Mouse (Mus musculus) midbrain, embryonic 13.5 days (tissue): ENCODE data around the gene Tpm4. TPM values are rescaled to one million over a fixed set of nuclear protein-coding genes. Genes with fewer than 3 reads are reported as not detected.

ENCODE experiments used
- ATAC-seq: fragments of 200-750 bp; cut with Nextera tagmentation; 2 replicates; pipeline ENCODE4 v1.8.0; 2017; ENCODE audit warnings: mild to moderate bottlenecking, moderate TSS enrichment, moderate library complexity
- H3K27ac ChIP-seq: fragments of 300-500 bp; sonication (generic); 2 replicates; pipeline ENCODE4 v1.5.1; 2015; ENCODE audit warnings: inconsistent platforms, mild to moderate bottlenecking, moderate library complexity
- H3K27me3 ChIP-seq: fragments of 300-500 bp; sonication (generic); 2 replicates; pipeline ENCODE4 v1.6.1; 2015; ENCODE audit warnings: mild to moderate bottlenecking, inconsistent platforms
- H3K36me3 ChIP-seq: fragments of 300-500 bp; sonication (generic); 2 replicates; pipeline ENCODE4 v1.6.1; 2015; ENCODE audit warnings: mild to moderate bottlenecking, inconsistent platforms
- H3K4me1 ChIP-seq: fragments of 300-500 bp; sonication (generic); replicated peaks from 2 replicates; pipeline ENCODE4 v1.6.1; 2015; ENCODE audit warnings: inconsistent platforms
- H3K4me2 ChIP-seq: fragments of 300-500 bp; sonication (generic); replicated peaks from 2 replicates; pipeline ENCODE4 v1.6.1; 2015; ENCODE audit warnings: moderate library complexity, mild to moderate bottlenecking, inconsistent platforms
- H3K4me3 ChIP-seq: fragments of 300-500 bp; sonication (generic); replicated peaks from 2 replicates; pipeline ENCODE4 v1.5.1; 2015; ENCODE audit warnings: mild to moderate bottlenecking, inconsistent platforms
- H3K9ac ChIP-seq: fragments of 300-500 bp; sonication (generic); replicated peaks from 2 replicates; pipeline ENCODE4 v1.6.1; 2015; ENCODE audit warnings: mild to moderate bottlenecking, inconsistent platforms
- H3K9me3 ChIP-seq: fragments of 300-500 bp; sonication (generic); 2 replicates; pipeline ENCODE4 v1.6.1; 2016; ENCODE audit warnings: mild to moderate bottlenecking, inconsistent platforms
- WGBS: fragments of 180-500 bp; shearing (Covaris S2); methylation state at CpG from one replicate; pipeline ENCODE4 v1.1.7; 2015; 5-methylcytosine and 5-hydroxymethylcytosine counted together
- polyA plus RNA-seq: library from polyadenylated mRNA; unstranded; fragments of >200 nt; fragmentation: Nextera tagmentation; extraction: Ambion mirVana; gene quantifications from 2 replicates; pipeline ENCODE4 v1.2.1, GENCODE M21; 2015

The Tpm4 gene
- polyA plus RNA-seq, 1 experiment from 2014 or later = 239 TPM

DNA sequence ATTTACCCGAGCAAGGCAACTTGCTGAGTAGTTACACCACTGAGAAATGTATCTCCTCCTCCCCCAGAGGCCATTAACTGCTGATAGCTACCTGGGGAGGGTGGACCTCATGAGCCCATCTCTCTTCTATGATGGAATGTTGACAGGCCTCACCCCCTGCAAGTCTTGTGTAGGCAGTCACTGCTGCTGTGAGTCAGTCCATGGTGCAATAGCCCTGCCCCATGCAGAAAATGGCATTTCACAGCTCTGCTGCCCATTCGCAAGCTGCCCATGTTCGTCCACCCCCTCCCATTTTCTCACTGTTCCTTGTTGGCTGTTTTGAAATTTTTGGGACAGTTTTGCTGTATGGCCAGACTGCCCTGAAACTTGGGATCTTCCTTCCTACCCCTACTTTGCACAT is 10.7 kb downstream of the Tpm4 start:
- 93% methylated on average over 3 of the region's 3 CpGs for WGBS
- Histone ChIP-seq H3K9me3 (no peaks in the 10 kb centered on the region), H3K4me3 (no peak overlapping the region), H3K36me3 (peaks cover 91% of the 10 kb centered on the region), H3K27me3 (no peaks in the 10 kb centered on the region), H3K4me1 (no peaks in the 10 kb centered on the region), H3K27ac (no peak overlapping the region), H3K9ac (no peak overlapping the region), H3K4me2 (no peak overlapping the region)
- ATAC-seq = no peak

DNA sequence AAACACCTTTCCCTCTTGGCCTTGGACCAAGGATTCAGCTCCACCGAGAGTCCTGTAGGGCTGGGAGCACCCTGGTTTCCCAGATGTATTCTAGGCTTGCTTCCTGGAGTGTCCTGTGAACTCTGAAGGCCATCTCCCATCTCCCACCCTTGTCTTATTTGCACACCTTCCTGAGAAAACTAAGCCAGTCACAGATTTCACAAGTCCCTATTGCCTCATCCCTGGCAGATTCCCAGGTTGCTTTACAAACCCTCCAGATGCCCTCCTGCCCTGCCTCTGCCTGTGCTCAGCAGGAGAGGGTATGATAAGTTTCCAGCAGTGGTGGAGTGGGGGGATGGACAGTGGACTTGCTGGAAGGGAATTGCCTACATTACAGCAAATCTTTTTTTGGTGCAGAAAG is 11.3 kb downstream of the Tpm4 start:
- peaks cover 88% of the 10 kb centered on the region for H3K36me3 ChIP-seq
- H3K27me3 ChIP-seq = no peaks in the 10 kb centered on the region
- no peaks in the 10 kb centered on the region for H3K4me1 ChIP-seq
- no peaks in the 10 kb centered on the region for H3K9me3 ChIP-seq
- no peak overlapping the region for H3K4me2 ChIP-seq
- 96% methylated on average over 1 of the region's 1 CpGs for WGBS
- 0 out of 2 replicates have a peak overlapping the region, but pooled peaks have one; percentile 10 for H3K9ac ChIP-seq
- no peak overlapping the region for H3K4me3 ChIP-seq
- ATAC-seq = no peak
- no peak overlapping the region for H3K27ac ChIP-seq

DNA sequence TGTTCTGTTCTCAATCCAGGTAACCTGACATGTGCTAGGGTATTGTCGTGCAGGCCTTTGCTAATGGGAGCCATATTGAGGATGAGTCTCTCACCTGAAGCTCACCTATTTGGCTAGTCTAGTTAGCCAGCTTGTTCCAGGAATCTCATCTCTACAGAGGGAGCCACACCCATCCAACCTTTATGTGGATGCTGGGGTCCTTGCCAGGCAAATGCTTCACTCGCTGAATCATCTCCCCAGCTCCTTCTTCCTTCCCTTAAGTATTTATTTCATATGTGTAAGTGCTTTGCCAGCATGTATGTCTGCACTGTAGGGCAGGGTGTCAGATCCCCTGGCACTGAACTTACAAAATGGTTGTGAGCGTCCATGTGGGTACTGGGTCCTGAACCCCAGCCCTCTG is 11.8 kb downstream of the Tpm4 start:
- 99% methylated on average over 3 of the region's 3 CpGs for WGBS
- Histone ChIP-seq H3K36me3 (peaks cover 88% of the 10 kb centered on the region), H3K4me2 (no peak overlapping the region), H3K27me3 (no peaks in the 10 kb centered on the region), H3K9me3 (no peaks in the 10 kb centered on the region), H3K9ac (no peak overlapping the region), H3K27ac (no peak overlapping the region), H3K4me3 (no peak overlapping the region), H3K4me1 (no peaks in the 10 kb centered on the region)
- ATAC-seq = no peak

GRCm38 (mm10) chr8:72147266-72147665 is 12.5 kb downstream of the Tpm4 start:
- H3K4me2 ChIP-seq = no peak overlapping the region
- H3K4me3 ChIP-seq = no peak overlapping the region
- H3K4me1 ChIP-seq = no peaks in the 10 kb centered on the region
- H3K9ac ChIP-seq = no peak overlapping the region
- no peaks in the 10 kb centered on the region for H3K9me3 ChIP-seq
- H3K27ac ChIP-seq = no peak overlapping the region
- peaks cover 88% of the 10 kb centered on the region for H3K36me3 ChIP-seq
- 87% methylated on average over 2 of the region's 2 CpGs for WGBS
- ATAC-seq = no peak
- H3K27me3 ChIP-seq = no peaks in the 10 kb centered on the region

DNA sequence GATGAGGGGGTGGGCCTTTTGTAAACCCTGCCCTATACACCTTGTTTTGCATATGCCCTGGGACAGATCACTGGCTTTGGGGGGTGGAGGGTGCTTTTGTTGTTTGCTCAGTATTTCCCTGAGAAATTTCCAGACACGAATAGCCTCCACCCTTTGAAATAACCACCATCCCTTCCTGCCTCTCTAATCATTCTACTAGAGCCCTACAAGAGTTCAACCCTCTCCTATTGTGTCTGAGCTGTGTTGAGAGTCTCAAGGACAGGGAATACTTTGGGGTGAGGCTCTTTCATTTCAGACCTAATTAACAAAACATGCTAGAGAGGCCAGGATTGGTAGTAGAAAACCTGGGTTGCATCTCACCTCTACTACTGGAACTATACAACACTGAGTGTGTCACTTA is 14.3 kb downstream of the Tpm4 start:
- H3K9me3 ChIP-seq = no peaks in the 10 kb centered on the region
- no peak overlapping the region for H3K9ac ChIP-seq
- no peak overlapping the region for H3K4me3 ChIP-seq
- ATAC-seq = no peak
- no peaks in the 10 kb centered on the region for H3K4me1 ChIP-seq
- peaks cover 80% of the 10 kb centered on the region for H3K36me3 ChIP-seq
- no peak overlapping the region for H3K4me2 ChIP-seq
- WGBS = 83% methylated on average over 1 of the region's 1 CpGs
- no peak overlapping the region for H3K27ac ChIP-seq
- no peaks in the 10 kb centered on the region for H3K27me3 ChIP-seq

DNA sequence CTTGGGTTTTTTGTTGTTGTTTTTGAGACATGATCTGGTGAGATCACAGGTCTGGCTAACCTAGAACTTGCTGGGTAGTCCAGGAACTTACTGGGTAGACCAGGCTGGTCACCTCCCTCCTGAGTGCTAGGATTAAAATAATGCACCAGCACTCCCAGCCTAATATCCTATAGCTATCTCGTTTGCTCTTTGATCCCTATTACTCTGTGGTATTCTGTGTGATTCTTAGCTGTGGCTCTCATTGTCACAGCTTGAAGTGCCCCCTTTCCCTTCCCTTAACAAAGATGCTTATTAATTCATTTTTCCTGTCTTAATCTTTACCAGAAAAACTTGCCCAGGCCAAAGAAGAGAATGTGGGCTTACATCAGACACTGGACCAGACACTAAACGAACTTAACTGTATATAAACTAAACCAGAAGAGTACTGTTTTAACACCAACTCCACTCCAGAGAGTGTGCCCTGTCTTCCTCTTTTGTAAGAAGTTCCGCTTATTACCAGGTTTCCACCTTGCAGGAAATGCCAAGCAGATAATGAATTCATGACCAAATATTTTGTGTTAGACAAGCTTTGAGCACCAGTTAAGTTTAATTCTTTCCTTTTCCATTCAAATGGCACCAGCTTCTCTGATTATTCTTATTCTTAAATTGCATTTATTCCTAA is 16.8 kb downstream of the Tpm4 start:
- Histone ChIP-seq H3K4me3 (no peak overlapping the region), H3K4me1 (no peaks in the 10 kb centered on the region), H3K4me2 (no peak overlapping the region), H3K36me3 (peaks cover 57% of the 10 kb centered on the region), H3K9ac (no peak overlapping the region), H3K27me3 (no peaks in the 10 kb centered on the region), H3K27ac (no peak overlapping the region), H3K9me3 (no peaks in the 10 kb centered on the region)
- no peak for ATAC-seq
- WGBS = 89% methylated on average over 3 of the region's 3 CpGs

- Histone ChIP-seq H3K4me2 (no peak overlapping the region), H3K27me3 (no peaks in the 10 kb centered on the region), H3K4me3 (no peak overlapping the region), H3K27ac (no peak overlapping the region), H3K4me1 (no peaks in the 10 kb centered on the region), H3K9me3 (no peaks in the 10 kb centered on the region), H3K36me3 (peaks cover 40% of the 10 kb centered on the region), H3K9ac (no peak overlapping the region)
- no peak for ATAC-seq
These were observed 18.6 kb downstream of the Tpm4 start for GRCm38 (mm10) chr8:72153382-72153781.

- H3K27ac ChIP-seq = no peak overlapping the region
- WGBS = 81% methylated on average over 2 of the region's 2 CpGs
- H3K36me3 ChIP-seq = peaks cover 3% of the 10 kb centered on the region
- no peaks in the 10 kb centered on the region for H3K27me3 ChIP-seq
- no peak overlapping the region for H3K4me3 ChIP-seq
- no peak overlapping the region for H3K9ac ChIP-seq
- no peaks in the 10 kb centered on the region for H3K9me3 ChIP-seq
- no peak overlapping the region for H3K4me2 ChIP-seq
- no peak for ATAC-seq
- H3K4me1 ChIP-seq = peaks cover 24% of the 10 kb centered on the region
These were observed 23.3 kb downstream of the Tpm4 start for GRCm38 (mm10) chr8:72158096-72158495.

GRCm38 (mm10) chr8:72158726-72159125 is 24.0 kb downstream of the Tpm4 start:
- Histone ChIP-seq H3K9me3 (no peaks in the 10 kb centered on the region), H3K27ac (no peak overlapping the region), H3K4me2 (no peak overlapping the region), H3K27me3 (no peaks in the 10 kb centered on the region), H3K9ac (no peak overlapping the region), H3K4me3 (no peak overlapping the region), H3K4me1 (peaks cover 24% of the 10 kb centered on the region), H3K36me3 (no peaks in the 10 kb centered on the region)
- ATAC-seq = no peak
- WGBS = 85% methylated on average over 3 of the region's 3 CpGs

DNA sequence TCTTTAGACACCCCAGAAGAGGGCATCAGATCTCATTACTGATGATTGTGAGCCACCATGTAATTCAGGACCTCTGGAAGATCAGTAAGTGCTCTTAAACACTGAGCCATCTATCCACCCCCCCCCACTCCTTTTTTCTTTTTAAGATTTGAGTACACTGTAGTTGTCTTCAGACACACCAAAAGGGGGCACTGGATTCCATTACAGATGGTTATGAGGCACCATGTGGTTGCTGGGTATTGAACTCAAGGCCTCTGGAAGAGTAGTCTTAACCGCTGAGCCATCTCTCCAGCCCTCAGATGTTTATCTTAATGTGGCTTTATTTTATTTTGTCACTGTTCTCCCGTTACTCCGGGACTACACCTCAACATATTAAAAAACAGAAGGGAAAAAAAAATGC is 25.2 kb downstream of the Tpm4 start:
- Histone ChIP-seq H3K9ac (no peak overlapping the region), H3K4me3 (peak overlapping the region; percentile 44), H3K27me3 (no peaks in the 10 kb centered on the region), H3K4me2 (peak overlapping the region; percentile 65), H3K4me1 (peaks cover 24% of the 10 kb centered on the region), H3K36me3 (peaks cover 8% of the 10 kb centered on the region), H3K9me3 (no peaks in the 10 kb centered on the region), H3K27ac (peak overlapping the region; percentile 80; the same call in 1 of the 2 replicates)
- WGBS = 78% methylated on average over 3 of the region's 3 CpGs
- no peak for ATAC-seq

- under 1% methylated on average over 82 of the region's 82 CpGs for WGBS
- Histone ChIP-seq H3K4me2 (peak within 1 kb of the TSS; percentile 83), H3K27me3 (no peaks in the 10 kb centered on the region), H3K4me3 (peak within 1 kb of the TSS; percentile 74), H3K9ac (peak within 1 kb of the TSS; percentile 87), H3K27ac (peak within 1 kb of the TSS; percentile 80), H3K9me3 (no peaks in the 10 kb centered on the region), H3K36me3 (peaks cover 8% of the 10 kb centered on the region), H3K4me1 (peaks cover 24% of the 10 kb centered on the region)
- ATAC-seq = peak; percentile 99
These were observed 26.2 kb downstream of the Tpm4 start, which contains the start of gene Rab8a for GRCm38 (mm10) chr8:72160707-72161697. Gene Rab8a, plus strand, starts transcription at chr8:72161200.

- no peak overlapping the region for H3K9ac ChIP-seq
- ATAC-seq = no peak
- H3K4me3 ChIP-seq = peak overlapping the region; percentile 74; the same call in 1 of the 2 replicates
- peaks cover 24% of the 10 kb centered on the region for H3K4me1 ChIP-seq
- H3K27ac ChIP-seq = no peak overlapping the region
- H3K36me3 ChIP-seq = peaks cover 9% of the 10 kb centered on the region
- no peaks in the 10 kb centered on the region for H3K9me3 ChIP-seq
- H3K4me2 ChIP-seq = peak overlapping the region; percentile 83
- H3K27me3 ChIP-seq = no peaks in the 10 kb centered on the region
These were observed 28.0 kb downstream of the Tpm4 start for GRCm38 (mm10) chr8:72162821-72163220.
